Mouse (Mus musculus): Measurements from ENCODE around the gene Prkd2.

Prkd2 gene

DNA sequence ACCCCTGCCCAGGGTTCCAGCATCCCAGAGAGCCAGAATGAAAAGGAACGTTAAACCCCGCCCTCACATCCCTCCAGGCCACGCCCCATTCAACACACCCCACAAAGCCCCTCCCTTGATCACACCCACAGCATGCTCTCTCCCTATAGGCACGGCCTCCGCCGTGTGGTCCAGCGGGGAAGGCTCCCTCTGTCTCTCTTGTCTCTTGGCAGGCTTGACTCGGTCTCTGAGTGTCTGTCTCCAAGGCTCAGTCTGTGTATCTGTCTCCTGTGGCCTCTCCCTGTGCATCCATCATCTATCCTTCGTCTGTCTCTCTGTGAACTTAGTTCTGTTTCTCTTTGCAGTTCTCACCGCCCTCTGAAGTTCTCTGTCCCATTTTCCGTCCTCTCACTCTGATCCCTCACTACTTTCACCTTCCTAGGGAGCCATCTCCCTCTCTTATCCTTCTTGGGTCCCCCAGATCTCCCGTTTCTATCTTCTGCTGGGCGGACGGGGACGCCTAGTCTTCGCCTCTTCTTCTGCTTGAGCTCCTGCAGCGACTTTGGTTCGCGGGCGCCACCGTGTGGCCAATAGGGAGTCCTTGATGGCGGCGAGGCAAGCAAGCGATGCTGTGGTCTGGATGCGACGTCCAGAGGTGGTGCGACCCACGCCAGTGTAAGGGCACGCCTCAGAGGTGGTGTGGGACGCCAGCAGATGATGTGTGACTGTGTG is 49.1 kb downstream of the Prkd2 start, which contains the start of gene Gng8:
TSS of gene Gng8 (plus strand) at position 146 of the 711 bp plus-strand sequence.
- CTCF ChIA-PET: interaction anchor here (0.8 to 1.7 kb wide), 3 partner anchors 18 to 72 kb away, joined by 3 to 4 read pairs (median 4); no protein-coding TSS in a partner anchor

- CTCF ChIA-PET: interaction anchor here (0.8 to 1.6 kb wide), 2 partner anchors 18 to 66 kb away, joined by 4 read pairs; no protein-coding TSS in a partner anchor
Observed at GRCm38 (mm10) chr7:16892352-16892730, 49.6 kb downstream of the Prkd2 start.

- CTCF ChIA-PET: no interaction called here
Observed at GRCm38 (mm10) chr7:16893612-16894011, 50.9 kb downstream of the Prkd2 start.

GRCm38 (mm10) chr7:16894279-16894678 is 51.6 kb downstream of the Prkd2 start:
- CTCF ChIA-PET: interaction anchor here (0.5 to 1.4 kb wide), 2 partner anchors 17 to 21 kb away, joined by 3 to 7 read pairs; no protein-coding TSS in a partner anchor

DNA sequence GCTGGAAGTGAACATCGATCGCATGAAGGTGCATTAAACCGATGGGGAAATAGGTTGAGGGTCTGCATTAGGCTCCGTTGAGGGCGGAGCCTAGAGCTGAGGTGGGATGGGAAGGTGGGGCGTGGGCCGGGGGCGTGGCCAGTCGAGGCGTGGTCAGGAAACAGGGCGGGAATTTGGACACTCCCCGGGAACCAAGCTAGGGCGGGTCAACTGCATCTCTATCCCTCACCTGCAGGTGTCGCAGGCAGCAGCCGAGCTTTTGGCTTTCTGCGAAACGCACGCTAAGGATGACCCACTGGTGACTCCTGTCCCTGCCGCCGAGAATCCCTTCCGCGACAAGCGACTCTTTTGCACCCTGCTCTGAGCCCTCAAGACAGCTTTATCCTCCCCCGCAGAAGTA is 52.3 kb downstream of the Prkd2 start:
- CTCF ChIA-PET: interaction anchor here (0.5 to 1.9 kb wide), 8 partner anchors 16 to 160 kb away, joined by 3 to 21 read pairs (median 5); no protein-coding TSS in a partner anchor

DNA sequence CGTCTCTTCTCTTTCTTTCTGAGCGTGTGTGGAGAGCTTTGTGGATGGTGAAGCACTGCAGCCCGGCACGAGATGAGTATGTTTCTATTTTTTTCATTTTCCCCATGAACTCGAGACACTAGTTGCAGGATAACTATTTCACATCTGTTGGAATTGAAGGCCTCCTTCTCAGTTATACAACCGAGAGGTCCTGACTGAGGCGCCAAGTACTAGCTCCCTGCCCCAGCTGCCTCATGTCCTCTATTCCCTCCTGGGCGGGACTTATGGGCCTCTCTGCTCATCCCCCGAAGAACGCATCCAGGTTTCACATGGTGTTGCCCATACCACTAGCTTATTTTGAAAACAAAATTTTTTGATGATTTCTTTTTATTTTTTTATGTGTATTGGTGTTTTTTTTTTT is 52.8 kb downstream of the Prkd2 start:
- CTCF ChIA-PET: interaction anchor here (0.6 to 1.9 kb wide), 8 partner anchors 18 to 160 kb away, joined by 3 to 21 read pairs (median 5); no protein-coding TSS in a partner anchor

DNA sequence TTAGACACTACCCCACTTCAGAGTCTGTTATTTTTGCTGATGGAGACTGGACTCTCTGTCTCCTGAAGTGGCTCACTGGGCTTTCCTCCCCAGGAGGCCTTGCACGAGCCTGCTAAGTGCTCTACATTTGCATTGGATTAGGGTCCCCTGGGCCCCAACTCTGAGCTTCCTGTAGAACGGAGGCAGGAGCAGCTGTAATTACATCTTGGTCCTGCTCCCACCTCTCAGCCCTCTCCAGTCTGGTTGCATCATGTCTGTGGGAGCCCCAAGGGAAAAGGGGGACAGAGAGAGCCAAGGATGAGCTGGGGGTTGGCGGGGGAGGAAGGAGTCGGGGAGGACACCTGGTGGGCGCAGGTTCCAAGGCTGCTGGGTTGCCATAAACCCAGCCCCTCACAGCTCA is 57.8 kb downstream of the Prkd2 start:
- CTCF ChIA-PET: no interaction called here

DNA sequence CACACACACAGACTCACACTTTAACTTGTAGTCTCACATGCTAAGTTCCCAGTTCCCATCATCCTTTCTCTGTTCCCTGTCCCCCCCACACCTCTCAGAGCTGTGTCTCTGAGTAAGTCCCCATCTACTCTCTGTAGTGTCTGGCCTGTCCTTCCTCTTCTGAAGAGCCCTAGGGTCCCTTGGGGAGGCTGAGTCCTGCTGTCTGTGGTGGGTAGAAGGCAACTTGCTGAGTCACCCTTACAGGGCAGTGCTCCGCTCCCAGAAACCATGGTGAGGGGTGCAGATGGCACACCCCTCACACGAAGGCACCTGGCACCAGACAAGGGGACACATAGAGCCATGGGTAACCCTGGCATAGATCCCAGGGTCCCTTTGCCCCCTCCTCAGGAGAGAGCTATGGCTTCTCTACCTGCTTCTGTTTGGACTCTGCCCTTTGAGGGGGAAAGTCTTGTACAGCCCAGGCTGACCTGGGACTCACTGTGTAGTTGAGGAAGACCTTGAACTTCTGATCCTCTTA is 60.8 kb downstream of the Prkd2 start:
- CTCF ChIA-PET: no interaction called here

DNA sequence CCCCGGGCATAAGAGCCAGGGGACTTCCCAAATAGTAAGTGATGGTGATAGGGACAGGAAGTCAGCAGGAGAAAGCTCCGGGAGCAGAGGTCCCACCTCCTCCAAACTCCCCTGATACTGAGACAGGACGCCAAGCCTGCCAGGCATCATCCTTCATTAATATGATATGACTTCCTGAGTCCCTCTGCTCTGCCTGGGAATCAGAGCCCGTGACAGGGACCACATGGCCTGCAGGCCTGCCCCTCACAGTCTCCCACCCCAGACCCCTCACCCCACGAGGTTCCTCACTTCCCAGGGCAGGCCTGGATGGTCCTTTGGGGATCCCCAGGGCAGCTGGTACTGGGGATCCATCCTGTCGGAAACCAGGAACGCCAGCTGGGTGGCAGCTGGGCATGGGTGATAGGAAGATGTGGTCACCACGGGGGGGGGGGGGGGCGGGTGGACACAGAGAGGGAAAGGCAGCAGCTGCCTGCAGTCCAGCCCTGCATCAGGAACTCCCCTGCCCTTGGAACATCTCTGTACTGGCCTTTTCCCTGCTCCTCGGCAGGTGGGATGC is 61.5 kb downstream of the Prkd2 start:
- CTCF ChIA-PET: no interaction called here

DNA sequence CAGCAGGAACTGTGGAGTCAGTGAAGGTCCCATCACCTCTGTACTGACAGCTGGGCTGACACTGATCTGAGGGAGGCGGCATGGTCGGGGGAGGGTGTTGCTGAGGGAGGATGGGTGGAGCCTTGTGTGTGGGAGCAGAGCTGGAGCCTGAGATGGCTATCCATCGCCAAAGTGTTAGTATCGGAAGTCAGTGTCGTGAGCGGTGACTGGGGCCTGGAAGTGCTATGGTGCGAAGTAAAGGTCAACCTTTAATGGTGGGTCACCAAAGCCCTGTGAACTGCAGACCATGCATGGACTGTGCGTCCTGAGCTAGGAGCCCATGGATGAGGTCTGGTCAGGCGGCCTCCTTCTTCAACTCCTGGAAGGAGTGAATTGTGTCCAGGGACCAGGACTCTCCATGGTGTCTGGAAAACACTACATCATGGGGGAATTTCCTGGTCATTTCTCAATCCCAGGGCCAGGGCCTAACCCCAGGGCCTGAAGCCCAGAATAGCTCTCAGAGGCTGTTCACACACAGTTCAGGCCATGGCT is 62.9 kb downstream of the Prkd2 start:
- CTCF ChIA-PET: no interaction called here

DNA sequence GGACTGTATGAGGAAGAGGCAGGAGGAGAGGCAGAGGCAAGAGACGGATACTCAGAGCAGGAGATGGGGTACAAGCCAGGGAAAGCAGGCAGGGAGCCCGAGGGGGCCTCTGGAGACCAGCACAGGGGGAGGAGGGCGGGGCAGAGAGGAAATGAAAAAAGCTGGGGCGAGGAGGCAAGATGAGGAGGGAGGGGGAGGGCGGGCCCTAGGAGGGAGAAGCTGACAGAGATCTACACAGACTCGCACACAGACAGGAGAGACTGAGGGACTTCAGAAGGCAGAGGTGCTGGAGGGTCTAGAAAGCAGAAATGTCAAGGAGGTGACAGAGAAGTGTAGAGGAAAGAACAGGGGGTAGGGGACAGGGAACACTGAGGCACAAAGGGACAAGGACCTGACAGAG is 63.6 kb downstream of the Prkd2 start, which contains the start of gene Ptgir:
TSS of gene Ptgir (plus strand) at position 210 of the 400 bp plus-strand sequence.
- CTCF ChIA-PET: no interaction called here

DNA sequence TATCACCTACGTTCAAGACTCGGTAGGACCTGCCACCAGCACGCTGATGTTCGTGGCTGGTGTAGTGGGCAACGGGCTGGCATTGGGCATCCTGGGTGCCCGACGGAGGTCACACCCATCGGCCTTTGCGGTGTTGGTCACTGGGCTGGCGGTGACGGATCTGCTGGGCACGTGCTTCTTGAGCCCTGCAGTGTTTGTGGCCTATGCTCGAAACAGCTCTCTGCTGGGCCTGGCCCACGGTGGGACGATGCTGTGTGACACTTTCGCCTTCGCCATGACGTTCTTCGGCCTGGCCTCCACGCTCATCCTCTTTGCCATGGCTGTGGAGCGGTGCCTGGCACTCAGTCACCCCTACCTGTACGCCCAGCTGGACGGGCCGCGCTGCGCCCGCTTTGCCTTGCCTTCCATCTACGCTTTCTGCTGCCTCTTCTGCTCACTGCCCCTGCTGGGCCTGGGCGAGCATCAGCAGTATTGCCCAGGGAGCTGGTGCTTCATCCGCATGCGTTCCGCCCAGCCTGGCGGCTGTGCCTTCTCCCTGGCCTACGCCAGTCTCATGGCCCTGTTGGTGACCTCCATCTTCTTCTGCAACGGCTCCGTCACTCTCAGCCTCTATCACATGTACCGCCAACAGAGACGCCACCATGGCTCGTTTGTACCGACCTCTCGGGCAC is 64.3 kb downstream of the Prkd2 start:
- CTCF ChIA-PET: no interaction called here

- CTCF ChIA-PET: no interaction called here
Observed at GRCm38 (mm10) chr7:16907842-16908241, 65.1 kb downstream of the Prkd2 start.

GRCm38 (mm10) chr7:16908367-16908766 is 65.7 kb downstream of the Prkd2 start:
- CTCF ChIA-PET: no interaction called here

DNA sequence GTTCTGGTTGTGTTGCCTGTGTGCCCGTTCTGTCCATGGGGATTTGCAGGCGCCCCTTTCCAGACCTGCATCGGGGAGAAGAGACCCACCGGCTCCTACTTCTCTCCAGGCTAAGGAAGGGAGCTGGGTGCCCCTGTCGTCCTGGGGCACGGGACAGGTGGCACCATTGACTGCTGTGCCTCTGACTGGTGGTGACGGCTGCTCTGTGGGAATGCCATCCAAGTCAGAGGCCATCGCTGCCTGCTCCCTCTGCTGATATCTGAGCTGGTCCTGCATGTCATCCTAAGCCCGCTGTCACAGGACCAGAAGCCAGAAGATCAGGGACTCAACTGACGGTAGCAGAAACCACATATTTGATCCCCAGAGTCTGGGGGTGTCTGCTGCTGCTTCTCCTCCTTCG is 66.2 kb downstream of the Prkd2 start:
- CTCF ChIA-PET: no interaction called here

GRCm38 (mm10) chr7:16909909-16910308 is 67.2 kb downstream of the Prkd2 start:
- CTCF ChIA-PET: no interaction called here

DNA sequence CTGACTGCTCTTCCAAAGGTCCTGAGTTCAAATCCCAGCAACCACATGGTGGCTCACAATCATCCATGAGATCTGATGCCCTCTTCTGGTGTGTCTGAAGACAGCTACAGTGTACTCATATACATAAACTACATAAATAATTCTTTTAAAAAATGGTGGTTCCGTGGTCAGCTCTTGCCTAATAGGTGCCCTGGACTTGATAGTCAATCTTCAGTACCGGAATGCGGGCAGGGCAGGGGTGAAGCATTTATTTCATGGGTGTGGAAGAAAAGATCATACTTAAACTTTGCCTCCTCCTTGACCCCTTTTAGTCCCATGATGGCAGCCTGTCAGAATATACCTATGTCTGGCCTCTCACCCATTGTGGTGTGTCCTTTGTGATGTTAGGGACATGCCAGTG is 69.2 kb downstream of the Prkd2 start:
- CTCF ChIA-PET: interaction anchor here (0.6 kb wide), 1 partner anchor 8 kb away, joined by 10 read pairs; no protein-coding TSS in a partner anchor

DNA sequence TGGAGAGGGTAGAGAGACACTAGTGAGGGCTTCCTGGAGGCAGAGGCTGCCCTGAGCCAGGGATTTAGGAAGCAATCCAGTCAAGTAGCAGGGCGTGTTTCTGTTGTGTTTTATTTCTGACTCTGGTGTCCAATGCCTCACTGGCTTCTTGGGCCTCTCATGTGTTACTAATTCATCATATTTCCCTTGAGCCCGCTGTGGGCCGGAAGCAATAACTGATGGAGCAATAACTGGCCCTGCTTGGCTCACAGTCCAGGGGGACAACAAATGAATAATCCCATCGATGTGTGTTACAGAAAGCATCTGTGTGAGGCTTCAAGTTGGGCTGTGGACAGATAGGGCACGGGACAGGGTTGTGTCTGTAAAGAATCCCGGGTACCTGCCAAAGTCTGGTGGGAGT is 69.7 kb downstream of the Prkd2 start:
- CTCF ChIA-PET: interaction anchor here (0.6 kb wide), 1 partner anchor 8 kb away, joined by 10 read pairs; no protein-coding TSS in a partner anchor

GRCm38 (mm10) chr7:16913806-16914452 is 71.2 kb downstream of the Prkd2 start:
- CTCF ChIA-PET: interaction anchor here (0.6 to 1.6 kb wide), 4 partner anchors 18 to 795 kb away, joined by 3 to 8 read pairs (median 5); no protein-coding TSS in a partner anchor

DNA sequence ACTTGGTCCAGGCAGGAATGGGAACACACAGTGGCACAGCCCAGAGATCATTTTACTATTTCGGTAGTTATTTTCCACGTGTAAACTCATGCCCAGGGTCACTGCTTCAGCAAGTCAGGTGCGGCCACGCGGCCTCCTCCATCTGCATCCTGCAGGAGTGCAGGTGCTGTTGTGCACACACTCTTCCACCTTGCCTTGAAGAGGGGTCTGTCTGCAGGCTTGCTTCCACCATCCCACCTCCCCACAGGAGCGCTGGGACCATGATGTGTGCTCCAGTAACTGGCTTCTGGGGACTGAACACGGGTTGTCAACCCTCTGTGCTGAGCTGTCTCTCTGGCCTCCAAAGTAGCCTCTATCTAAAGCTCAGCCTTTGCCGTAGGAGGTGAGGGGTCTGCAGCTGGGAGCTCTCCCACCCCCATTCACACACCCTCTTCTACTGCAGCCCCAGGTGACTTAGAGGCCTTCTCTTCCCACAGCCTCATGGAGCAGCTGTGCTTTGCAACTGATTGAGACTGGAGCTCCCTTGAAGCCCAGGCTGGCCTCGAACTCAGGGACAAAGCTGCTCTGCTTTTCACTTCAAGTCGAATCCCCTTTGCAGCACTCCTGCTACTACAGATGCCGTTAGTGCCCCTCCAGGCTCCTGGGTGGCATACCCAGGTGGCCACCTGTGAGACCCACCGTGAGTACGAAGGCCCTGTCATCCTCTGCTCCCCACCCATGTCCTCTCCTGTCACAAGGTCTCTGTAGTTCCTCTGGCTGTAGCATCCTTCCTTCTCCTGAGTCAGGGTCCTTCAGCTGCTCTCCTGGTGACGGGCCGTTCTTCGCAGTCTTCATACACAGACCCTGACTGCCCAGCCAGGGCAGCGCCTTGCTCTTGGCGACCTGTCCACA is 72.0 kb downstream of the Prkd2 start:
- CTCF ChIA-PET: no interaction called here
